Mouse (Mus musculus) C2C12 (cell line): ENCODE measurements around the gene Fndc3a. TPM values are rescaled to one million over a fixed set of nuclear protein-coding genes. Genes with fewer than 3 reads are reported as not detected.

ENCODE experiments used
- H3K27me3 ChIP-seq: one replicate; pipeline ENCODE4 v1.6.1; 2011; ENCODE audit not compliant: control insufficient read depth, insufficient read depth, insufficient read length
- H3K36me3 ChIP-seq: one replicate; pipeline ENCODE4 v1.6.1; 2011; ENCODE audit not compliant: control insufficient read depth, insufficient read depth
- H3K4me3 ChIP-seq: one replicate; pipeline ENCODE4 v1.5.1; 2011; ENCODE audit warnings: mild to moderate bottlenecking, control low read depth; ENCODE audit not compliant: poor library complexity, insufficient read depth, severe bottlenecking
- H3K79me2 ChIP-seq: one replicate; pipeline ENCODE4 v1.6.1; 2011; ENCODE audit not compliant: control insufficient read depth, insufficient read depth
- H3K79me3 ChIP-seq: one replicate; pipeline ENCODE4 v1.6.1; 2011; ENCODE audit warnings: low read depth, control low read depth
- H3ac ChIP-seq: one replicate; pipeline ENCODE3; 2011; ENCODE audit warnings: low read depth; ENCODE audit not compliant: control insufficient read depth, insufficient read length
- CEBPB ChIP-seq: IDR thresholded peaks from one replicate; pipeline ENCODE4 v1.6.1; 2011; ENCODE audit warnings: low read depth, mild to moderate bottlenecking, control low read depth, moderate library complexity
- CTCF ChIP-seq: IDR thresholded peaks from one replicate; pipeline ENCODE4 v1.5.1; 2011; ENCODE audit not compliant: control insufficient read depth, insufficient read depth, insufficient read length
- FOSL1 ChIP-seq: IDR thresholded peaks from one replicate; pipeline ENCODE4 v1.8.0; 2011; ENCODE audit warnings: mild to moderate bottlenecking, low read length; ENCODE audit not compliant: poor library complexity, insufficient read depth, severe bottlenecking
- MAX ChIP-seq: IDR thresholded peaks from one replicate; pipeline ENCODE4 v1.6.1; 2011; ENCODE audit warnings: mild to moderate bottlenecking, control low read depth
- MYOD1 ChIP-seq: IDR thresholded peaks from one replicate; pipeline ENCODE4 v1.6.1; 2011; ENCODE audit warnings: low read depth; ENCODE audit not compliant: control insufficient read depth, insufficient read length
- MYOG ChIP-seq: IDR thresholded peaks from one replicate; pipeline ENCODE4 v1.6.1; 2011; ENCODE audit not compliant: control insufficient read depth, insufficient read length; ENCODE audit errors: extremely low read depth
- USF1 ChIP-seq: IDR thresholded peaks from one replicate; pipeline ENCODE4 v1.6.1; 2011; ENCODE audit warnings: low read depth, mild to moderate bottlenecking, control low read depth, moderate library complexity
- polyA plus RNA-seq: library from polyadenylated mRNA; unstranded; fragments of >200 nt; fragmentation: generic; extraction: Trizol; gene quantifications from one replicate; pipeline ENCODE4 v1.2.1, GENCODE M21; 2012; ENCODE audit warnings: missing spikeins

The Fndc3a gene
- polyA plus RNA-seq, 1 experiment: 9.0 TPM

DNA sequence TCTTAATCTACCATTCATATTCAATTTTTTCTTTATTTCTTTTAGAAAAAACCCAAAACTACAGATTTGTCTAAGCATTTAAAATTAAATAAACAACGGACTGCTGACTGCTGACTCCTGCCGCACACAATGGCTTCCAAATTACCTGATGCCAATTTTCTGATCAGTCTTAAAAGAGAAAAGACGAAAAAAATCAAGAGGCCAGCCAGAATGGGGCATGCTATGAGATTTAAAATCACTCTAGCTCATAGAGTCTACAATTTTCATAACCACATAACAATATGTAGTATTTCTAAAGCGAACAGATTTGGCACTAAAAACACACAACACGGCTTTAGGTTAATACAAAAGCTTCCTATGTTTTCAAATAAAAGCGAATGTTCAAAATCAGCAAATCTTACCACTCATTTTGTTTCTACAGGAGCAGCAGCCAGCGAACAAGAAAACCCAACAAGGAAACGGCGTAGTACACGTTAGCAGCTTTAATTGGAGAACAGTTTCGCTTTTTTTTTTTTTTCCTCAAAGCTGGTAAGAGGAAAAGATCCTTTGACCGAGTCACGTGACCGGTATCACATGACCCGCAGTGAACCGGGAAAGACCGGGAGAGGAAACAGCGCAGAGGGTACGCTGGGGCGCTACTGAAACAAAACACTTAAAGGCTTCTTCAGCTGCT, 107.1 kb downstream of the Fndc3a start:
- H3K79me2 ChIP-seq: peaks cover 67% of the 10 kb centered on the region
- peaks cover 29% of the 10 kb centered on the region for H3K79me3 ChIP-seq
- peak; percentile 100 for TF ChIP-seq USF1
- no peak for TF ChIP-seq FOSL1
- TF ChIP-seq MAX: peak; percentile 58
- TF ChIP-seq MYOG: no peak
- TF ChIP-seq CEBPB: no peak
- no peak for TF ChIP-seq CTCF
- no peak for TF ChIP-seq MYOD1
- H3K4me3 ChIP-seq: peak overlapping the region; percentile 29
- H3K27me3 ChIP-seq: no peaks in the 10 kb centered on the region
- peak overlapping the region; percentile 61 for H3ac ChIP-seq
- H3K36me3 ChIP-seq: peaks cover 15% of the 10 kb centered on the region

DNA sequence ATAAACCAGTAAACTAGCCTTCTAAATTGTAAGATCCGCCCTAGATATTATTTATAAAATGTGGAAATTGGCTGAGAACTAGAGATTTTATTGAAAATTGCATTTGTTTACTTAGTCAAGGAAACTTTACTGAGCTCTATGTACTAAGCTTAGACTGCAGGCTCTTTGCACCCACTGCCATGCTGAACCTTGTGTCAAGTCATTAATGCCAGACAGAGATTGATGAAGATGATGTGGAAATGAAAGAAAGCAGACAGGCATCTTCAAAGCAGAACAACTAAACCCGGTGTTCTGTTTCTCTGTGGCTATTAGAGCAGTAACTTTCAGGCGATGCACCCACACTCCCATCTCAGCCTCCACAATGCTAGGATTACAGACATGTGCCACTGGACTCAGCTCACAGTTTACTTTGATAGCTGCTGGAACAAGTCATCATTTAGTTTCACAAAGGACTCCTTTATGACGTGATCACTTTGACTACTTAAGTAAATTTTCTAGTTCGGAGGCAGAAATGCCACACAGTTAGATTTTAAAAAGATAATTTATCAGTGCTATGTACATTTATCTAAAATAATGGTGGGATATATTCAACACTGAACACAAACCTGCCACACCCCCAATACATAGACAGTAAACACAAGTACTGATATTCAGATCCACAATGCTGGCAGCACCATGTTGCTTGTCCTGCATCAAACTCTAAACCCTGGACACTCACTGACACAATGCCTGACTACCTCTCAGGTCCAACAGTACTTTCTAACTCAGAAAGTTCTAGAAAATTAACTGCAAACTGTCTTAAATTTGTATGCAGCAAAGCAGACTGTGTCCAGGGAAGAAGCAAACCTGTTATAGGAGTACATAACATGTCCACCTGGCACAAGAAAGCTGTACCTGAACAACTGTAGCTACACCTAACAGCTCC, 108.2 kb downstream of the Fndc3a start:
- Histone ChIP-seq H3K4me3 (peak overlapping the region; percentile 29), H3ac (no peak overlapping the region), H3K27me3 (no peaks in the 10 kb centered on the region), H3K36me3 (peaks cover 17% of the 10 kb centered on the region), H3K79me2 (peaks cover 77% of the 10 kb centered on the region), H3K79me3 (peaks cover 35% of the 10 kb centered on the region)
- no peak for TF ChIP-seq CTCF
- TF ChIP-seq FOSL1: no peak
- TF ChIP-seq MAX: no peak
- no peak for TF ChIP-seq MYOG
- TF ChIP-seq CEBPB: no peak
- TF ChIP-seq MYOD1: no peak
- TF ChIP-seq USF1: no peak

DNA sequence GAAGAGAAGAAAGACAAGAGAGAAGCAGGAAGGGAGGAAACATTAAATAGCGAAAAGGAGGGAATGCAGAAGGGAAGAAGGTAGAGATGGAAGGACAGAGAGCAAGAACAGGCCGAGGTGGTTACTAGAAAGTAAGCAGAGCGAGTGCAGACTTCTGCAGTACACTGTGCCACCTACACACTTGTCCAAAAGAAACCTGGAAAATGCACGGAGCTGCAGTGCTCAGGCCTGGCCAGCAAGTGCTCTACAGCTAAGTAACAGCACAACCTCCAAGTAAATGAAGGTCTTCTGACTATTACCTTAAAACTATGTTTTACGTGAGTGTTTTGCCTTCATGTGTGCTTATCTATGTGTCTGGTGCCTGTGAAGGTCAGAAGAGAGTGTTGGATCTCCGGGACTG, 109.4 kb downstream of the Fndc3a start:
- peaks cover 38% of the 10 kb centered on the region for H3K79me3 ChIP-seq
- no peak overlapping the region for H3ac ChIP-seq
- no peak overlapping the region for H3K4me3 ChIP-seq
- H3K27me3 ChIP-seq: no peaks in the 10 kb centered on the region
- peaks cover 80% of the 10 kb centered on the region for H3K79me2 ChIP-seq
- TF ChIP-seq MYOG: no peak
- no peak for TF ChIP-seq CTCF
- no peak for TF ChIP-seq USF1
- TF ChIP-seq CEBPB: no peak
- TF ChIP-seq MYOD1: no peak
- no peak for TF ChIP-seq FOSL1
- TF ChIP-seq MAX: no peak
- peaks cover 17% of the 10 kb centered on the region for H3K36me3 ChIP-seq

DNA sequence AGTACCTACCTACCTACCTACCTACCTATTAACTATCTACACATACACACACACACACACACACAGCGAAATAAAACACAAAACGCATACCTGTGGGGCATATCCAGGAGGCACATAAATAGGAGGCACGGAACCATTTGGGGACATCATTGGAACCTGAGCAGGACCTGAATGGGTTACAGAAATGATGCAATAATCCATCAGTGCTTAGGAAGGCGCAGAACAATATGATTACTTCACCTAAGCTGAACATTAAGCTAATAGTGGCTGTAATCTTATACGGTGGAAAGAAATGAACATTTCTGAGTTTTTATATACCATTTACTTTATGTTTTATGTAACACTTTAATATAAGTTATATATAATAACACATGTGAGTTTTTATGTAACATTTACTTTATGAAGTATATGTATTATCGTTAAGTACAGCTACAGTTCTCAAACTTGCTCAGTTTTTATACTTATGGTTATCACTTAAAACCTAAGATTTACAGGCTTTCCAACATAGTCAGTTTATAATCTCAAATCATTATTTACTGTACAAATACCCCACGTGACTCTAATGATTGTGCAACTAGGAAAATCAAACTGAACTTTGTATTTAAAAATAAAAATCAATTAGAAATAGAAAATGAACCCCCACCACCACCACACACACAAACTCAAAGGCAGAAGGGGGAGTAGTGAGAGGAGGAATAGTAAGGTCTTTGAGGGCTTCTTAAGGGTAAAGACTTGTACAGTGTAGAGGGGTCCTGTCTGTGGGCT, 110.6 kb downstream of the Fndc3a start:
- peaks cover 18% of the 10 kb centered on the region for H3K36me3 ChIP-seq
- H3K4me3 ChIP-seq: no peak overlapping the region
- H3ac ChIP-seq: no peak overlapping the region
- peaks cover 46% of the 10 kb centered on the region for H3K79me3 ChIP-seq
- TF ChIP-seq MYOG (no peak), MYOD1 (no peak), FOSL1 (no peak), MAX (no peak), USF1 (no peak), CTCF (no peak), CEBPB (no peak)
- peaks cover 86% of the 10 kb centered on the region for H3K79me2 ChIP-seq
- H3K27me3 ChIP-seq: no peaks in the 10 kb centered on the region

DNA sequence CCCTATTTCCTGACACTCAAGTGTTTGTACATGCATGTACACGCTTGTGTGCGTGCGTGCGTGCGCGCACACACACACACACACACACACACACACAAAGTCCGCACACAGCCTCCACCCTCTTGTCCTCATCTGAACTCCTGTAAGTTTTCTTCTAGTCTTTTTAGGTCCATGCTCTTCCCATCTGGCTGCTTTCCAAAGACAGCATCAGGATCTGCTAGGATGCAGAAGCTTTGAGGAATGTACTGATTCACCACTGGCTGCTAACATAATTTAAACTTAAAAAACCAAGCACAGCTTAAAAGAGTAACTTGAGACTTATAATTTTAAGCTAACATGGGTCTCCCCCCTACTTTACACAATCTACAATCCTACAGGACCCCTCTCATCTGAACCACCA, 115.6 kb downstream of the Fndc3a start:
- peaks cover 48% of the 10 kb centered on the region for H3K36me3 ChIP-seq
- no peaks in the 10 kb centered on the region for H3K27me3 ChIP-seq
- no peak overlapping the region for H3K4me3 ChIP-seq
- TF ChIP-seq FOSL1 (no peak), CTCF (no peak), MAX (no peak), MYOG (no peak), USF1 (no peak), MYOD1 (no peak), CEBPB (no peak)
- no peak overlapping the region for H3ac ChIP-seq
- H3K79me3 ChIP-seq: peaks cover 43% of the 10 kb centered on the region
- H3K79me2 ChIP-seq: peaks cover 83% of the 10 kb centered on the region
